Comparison of ENCODE assay signal across 8 mouse cellular contexts in the genomic region with DNA sequence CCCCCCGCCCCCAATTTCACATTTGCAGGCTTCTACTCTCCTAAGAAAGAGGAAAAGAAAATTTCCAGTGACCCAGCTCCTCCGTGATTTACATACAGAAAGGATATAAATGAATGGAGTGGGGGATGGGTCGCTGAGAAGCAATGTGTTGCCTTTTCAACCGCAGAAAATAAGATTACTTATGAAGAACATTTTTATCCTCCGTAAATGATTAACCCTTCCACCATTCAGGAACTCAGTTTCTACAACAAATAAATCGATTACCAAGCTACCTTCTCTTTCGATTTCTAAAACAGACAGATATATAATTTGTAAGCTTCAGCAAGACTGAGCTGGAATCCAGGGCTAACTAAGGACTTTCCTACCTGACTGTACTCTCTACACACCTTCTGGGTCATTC. TPM values are rescaled to one million over a fixed set of nuclear protein-coding genes. Genes with fewer than 3 reads are reported as not detected.
DNase-seq lines count a peak whose midpoint lies in the region; ATAC-seq and TF ChIP-seq lines count a peak whose summit lies in the region.

No protein-coding gene starts in this region.

- no peak for TF ChIP-seq CTCF in brain, embryonic 14.5 days (IDR thresholded peaks at IDR 0.05; ENCODE audit: borderline replicate concordance, extremely low read depth, insufficient read depth, insufficient read length)
- TF ChIP-seq CTCF in liver, embryonic 14.5 days (IDR thresholded peaks at IDR 0.05; ENCODE audit: low read depth) = no peak

- no peaks in the 10 kb centered on the region for H3K36me3 ChIP-seq in hindbrain, embryonic 10.5 days
- H3K36me3 ChIP-seq in liver, embryonic 14.5 days (replicated peaks; ENCODE audit: control insufficient read depth, insufficient read depth, low read depth) = no peaks in the 10 kb centered on the region

- TF ChIP-seq EP300 in liver, embryonic 14.5 days (IDR thresholded peaks at IDR 0.05; ENCODE audit: low read depth) = no peak

- DNase-seq in cerebellum, adult 18-20 months = peak; percentile 44 to 55
- DNase-seq in cerebellum, adult 11-12 months = no peak
- peak; percentile 82 for DNase-seq in brain, embryonic 14.5 days (ENCODE audit: low read depth)
- DNase-seq in hindbrain, embryonic 10.5 days (ENCODE audit: low spot score) = no peak
- DNase-seq in liver, embryonic 14.5 days (ENCODE audit: low read depth in 3 of 3, low spot score in 3 of 3) = no peak
- no peak for DNase-seq in urinary bladder, adult 18-20 months (ENCODE audit: low spot score in 2 of 2)
- no peak for DNase-seq in urinary bladder, postnatal 4 days (ENCODE audit: low spot score in 2 of 2)
- DNase-seq in heart, adult 9 months (ENCODE audit: low spot score in 2 of 2) = no peak

- ATAC-seq in liver, embryonic 14.5 days (ENCODE audit: insufficient read depth) = no peak

- 15% methylated on average over 7 of the region's 7 CpGs for WGBS in hindbrain, embryonic 10.5 days
- WGBS in liver, embryonic 14.5 days (ENCODE audit: insufficient replicate concordance) = 15% methylated on average over 7 of the region's 7 CpGs

- peaks cover 49% of the 10 kb centered on the region for H3K27me3 ChIP-seq in hindbrain, embryonic 10.5 days (ENCODE audit: insufficient read depth, poor library complexity, severe bottlenecking)
- H3K27me3 ChIP-seq in liver, embryonic 14.5 days (ENCODE audit: control insufficient read depth, insufficient read depth, low read length) = peaks cover 9% of the 10 kb centered on the region

- H3K4me1 ChIP-seq in hindbrain, embryonic 10.5 days (replicated peaks) = peaks cover 26% of the 10 kb centered on the region; the same call in 1 of the 2 replicates
- H3K4me1 ChIP-seq in liver, embryonic 14.5 days (replicated peaks; ENCODE audit: control insufficient read depth in 2 of 2, insufficient read depth in 2 of 2, low read length in 1 of 2) = no peaks in the 10 kb centered on the region

- no peak overlapping the region for H3K9ac ChIP-seq in liver, embryonic 14.5 days (replicated peaks)

- no peaks in the 10 kb centered on the region for H3K9me3 ChIP-seq in hindbrain, embryonic 10.5 days
- no peaks in the 10 kb centered on the region for H3K9me3 ChIP-seq in liver, embryonic 14.5 days (ENCODE audit: control insufficient read depth, low read length)

- TF ChIP-seq POLR2A in brain, embryonic 14.5 days (IDR thresholded peaks at IDR 0.05; ENCODE audit: borderline replicate concordance, extremely low read depth, insufficient read depth, insufficient read length, poor library complexity, severe bottlenecking) = no peak

- H3K4me3 ChIP-seq in hindbrain, embryonic 10.5 days = peak overlapping the region; percentile 51
- no peak overlapping the region for H3K4me3 ChIP-seq in liver, embryonic 14.5 days (ENCODE audit: insufficient read depth in 1 of 2, low read depth in 2 of 2, low read length in 2 of 2)

- H3K27ac ChIP-seq in hindbrain, embryonic 10.5 days = no peak overlapping the region
- H3K27ac ChIP-seq in liver, embryonic 14.5 days = no peak overlapping the region

- H3K4me2 ChIP-seq in liver, embryonic 14.5 days (ENCODE audit: low read depth) = peak overlapping the region; percentile 18; the same call in 1 of the 2 replicates

RNA-seq across cellular contexts. Expression of a gene that starts 0.3 kb away (rescaled TPM):
- polyA plus RNA-seq in brain, embryonic 14.5 days (2012; rRNA removed) = 8.8 and 14.1 TPM in 2 replicates
- polyA plus RNA-seq in hindbrain, embryonic 10.5 days (2016; fragmentation: Nextera tagmentation; extraction: Ambion mirVana) = 0.12 and 0.39 TPM in 2 replicates
- polyA plus RNA-seq in liver, embryonic 14.5 days (2012; rRNA removed) = 0.01 TPM in 1 of 2 replicates, not detected in the other
- polyA plus RNA-seq in liver, embryonic 14.5 days (2014; fragmentation: Nextera tagmentation; extraction: Ambion mirVana) = not detected in 2 replicates

Comparison
In these comparisons a context has a peak if more than half of its experiments do, and no peak if none do; other contexts are left out.
1. DNase-seq: peak in cerebellum, adult 18-20 months (2 of 2) and brain, embryonic 14.5 days (single experiment); none in cerebellum, adult 11-12 months (single experiment), hindbrain, embryonic 10.5 days (single experiment), liver, embryonic 14.5 days (0 of 3), urinary bladder, adult 18-20 months (0 of 2), urinary bladder, postnatal 4 days (0 of 2) and heart, adult 9 months (0 of 2).